Mouse (Mus musculus) right cerebral cortex, postnatal 4 days (tissue): ENCODE measurements around the gene Camta1.

Source experiments
- DNase-seq: peaks from one replicate; pipeline ENCODE4 v3.0.0-alpha.2; 2022

Gene Camta1

DNA sequence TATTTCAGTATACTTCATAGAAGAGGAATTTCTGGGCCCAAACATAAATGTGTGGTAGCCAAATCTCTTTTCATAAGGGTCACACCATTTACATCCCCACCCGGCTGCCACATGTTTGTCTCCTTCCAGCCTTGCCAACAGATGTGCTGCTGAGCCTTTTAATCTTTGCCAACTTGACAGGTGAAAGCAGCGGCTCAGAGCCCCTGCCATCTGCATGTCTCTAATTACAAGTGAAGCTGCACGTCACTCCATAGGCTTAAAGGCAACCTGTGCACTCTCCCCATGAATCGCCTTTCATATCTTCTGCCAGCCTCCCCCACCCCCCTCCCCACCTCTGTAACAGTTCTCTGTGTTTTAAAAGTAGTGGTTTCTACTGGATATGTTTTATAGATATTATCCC lies 351.3 kb downstream of the Camta1 start:
- DNase-seq = no peak

DNA sequence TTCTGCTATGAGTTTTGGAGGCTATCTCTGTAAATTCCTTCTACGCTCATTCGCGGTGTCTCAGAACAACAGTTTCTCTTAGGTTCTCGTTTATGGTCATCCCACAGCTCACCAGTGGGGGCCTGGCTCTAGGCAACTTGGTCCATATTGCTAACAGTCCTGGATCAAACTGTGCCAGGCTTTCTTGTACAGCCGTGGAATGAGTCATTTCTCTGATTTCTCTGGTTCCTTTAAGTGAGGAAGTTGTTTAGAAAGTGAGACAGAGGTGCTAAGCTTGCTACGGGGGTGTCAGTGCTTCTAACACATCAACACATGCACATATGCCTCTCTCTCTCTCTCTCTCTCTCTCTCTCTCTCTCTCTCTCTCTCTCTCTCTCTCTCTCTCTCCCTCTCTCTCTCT lies 355.0 kb downstream of the Camta1 start:
- no peak for DNase-seq

DNA sequence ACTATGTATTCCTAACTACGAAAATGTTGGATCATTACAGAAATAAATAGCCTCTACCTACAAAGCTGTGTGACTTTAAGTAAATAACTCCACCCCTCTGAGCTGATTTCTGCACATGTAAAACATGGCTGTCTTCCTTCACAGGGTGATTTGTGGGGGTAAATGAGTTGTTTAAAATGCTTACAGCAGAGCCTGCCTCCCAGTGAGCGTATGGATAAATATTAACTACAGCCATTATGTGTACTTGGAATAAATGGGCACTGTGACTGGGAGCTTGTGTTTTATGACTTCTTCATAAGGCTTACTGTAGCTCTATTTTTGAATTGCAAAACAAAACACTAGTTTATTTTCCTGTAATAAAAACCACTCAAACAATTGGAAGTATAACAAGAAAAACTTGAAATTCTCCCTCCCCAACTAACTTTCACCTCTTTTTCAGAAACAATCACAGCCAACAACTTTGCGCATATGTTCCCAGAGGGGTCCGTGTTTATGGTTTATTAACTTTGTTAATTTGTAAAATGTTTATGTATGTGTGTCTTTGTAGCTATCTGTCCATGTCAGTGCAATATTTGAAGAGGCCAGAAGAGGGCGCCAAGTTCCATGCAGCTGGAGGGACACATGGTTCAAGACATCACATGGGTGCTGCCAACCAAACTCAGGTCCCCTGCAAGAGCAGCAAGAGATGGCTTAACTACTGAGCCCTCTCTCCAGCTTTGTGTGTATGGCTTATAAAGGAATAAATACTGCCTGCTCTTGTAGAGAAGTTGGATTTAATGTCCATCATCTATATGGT lies 363.0 kb downstream of the Camta1 start:
- DNase-seq = no peak

GRCm38 (mm10) chr4:151496581-151496980 lies 365.1 kb downstream of the Camta1 start:
- DNase-seq = no peak

DNA sequence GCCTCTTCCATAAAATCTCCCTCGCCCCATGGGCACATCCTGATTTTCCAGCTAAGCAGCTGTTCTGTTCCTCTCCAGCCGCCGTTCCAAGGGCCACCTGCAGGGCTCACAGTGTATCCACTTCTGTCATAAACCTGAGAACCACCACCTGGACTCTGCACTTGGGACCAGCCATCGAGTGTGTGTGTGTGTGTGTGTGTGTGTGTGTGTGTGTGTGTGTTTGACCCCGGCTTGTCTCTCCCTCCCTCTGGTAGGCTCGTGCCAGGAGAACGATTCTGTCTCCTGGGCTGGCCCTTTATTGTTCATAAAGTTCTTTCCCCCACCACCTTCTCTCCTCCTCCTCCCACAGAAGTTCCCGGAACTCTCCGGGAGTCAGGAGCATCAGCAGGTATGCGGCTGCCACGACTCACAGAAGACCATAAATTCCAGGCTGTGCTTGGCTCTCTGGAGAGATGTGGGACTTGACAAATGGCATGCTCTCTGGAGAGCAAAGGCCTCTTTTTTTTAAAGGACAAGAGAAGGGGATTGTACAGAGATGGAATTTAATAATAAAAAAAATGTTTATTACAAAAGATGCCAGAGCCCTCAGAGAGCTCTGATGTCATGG lies 366.3 kb downstream of the Camta1 start:
- no peak for DNase-seq

DNA sequence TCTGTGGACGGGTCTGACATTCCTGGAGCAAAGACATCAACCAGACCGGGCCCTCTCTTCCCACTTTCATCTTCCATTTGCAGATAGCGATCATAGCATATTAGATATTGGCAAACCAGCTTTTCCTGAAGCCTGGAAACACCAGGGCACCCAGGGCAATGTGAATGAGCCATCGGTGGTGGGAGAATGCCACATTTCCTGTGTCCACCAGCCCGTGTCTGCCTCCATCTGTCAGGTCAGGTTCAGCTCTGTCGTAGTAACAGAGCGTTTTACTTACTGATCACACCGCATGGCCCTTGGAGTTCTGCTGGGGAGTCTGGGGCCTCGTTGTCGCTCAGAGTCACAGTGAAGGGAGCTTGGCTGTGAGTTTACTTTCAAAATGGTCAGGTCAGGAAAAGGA lies 368.9 kb downstream of the Camta1 start:
- DNase-seq = no peak

GRCm38 (mm10) chr4:151483977-151484313 lies 377.7 kb downstream of the Camta1 start:
- no peak for DNase-seq

- peak; percentile 91 for DNase-seq
Observed at GRCm38 (mm10) chr4:151483299-151483976, 378.2 kb downstream of the Camta1 start.

- no peak for DNase-seq
Observed at GRCm38 (mm10) chr4:151480928-151481327, 380.7 kb downstream of the Camta1 start.

DNA sequence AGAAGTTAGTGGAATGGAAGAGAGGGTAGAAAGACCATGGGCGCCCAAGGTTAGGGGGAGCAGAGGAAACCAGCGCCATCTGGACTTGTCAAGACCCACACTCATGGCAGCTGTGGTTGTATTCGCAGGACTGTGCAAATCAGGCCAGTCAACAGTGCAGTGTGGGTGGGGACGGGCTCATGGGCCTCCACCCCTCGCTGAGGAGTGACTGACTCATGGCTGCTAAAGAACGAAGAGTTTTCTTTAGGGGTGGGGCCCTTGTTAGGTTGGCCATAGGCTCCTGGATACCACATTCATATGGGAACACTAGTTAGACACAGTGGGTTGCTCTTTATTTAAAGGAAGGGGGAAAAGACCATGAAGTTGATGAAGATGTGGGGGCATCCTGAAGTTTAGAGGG lies 383.7 kb downstream of the Camta1 start:
- no peak for DNase-seq

DNA sequence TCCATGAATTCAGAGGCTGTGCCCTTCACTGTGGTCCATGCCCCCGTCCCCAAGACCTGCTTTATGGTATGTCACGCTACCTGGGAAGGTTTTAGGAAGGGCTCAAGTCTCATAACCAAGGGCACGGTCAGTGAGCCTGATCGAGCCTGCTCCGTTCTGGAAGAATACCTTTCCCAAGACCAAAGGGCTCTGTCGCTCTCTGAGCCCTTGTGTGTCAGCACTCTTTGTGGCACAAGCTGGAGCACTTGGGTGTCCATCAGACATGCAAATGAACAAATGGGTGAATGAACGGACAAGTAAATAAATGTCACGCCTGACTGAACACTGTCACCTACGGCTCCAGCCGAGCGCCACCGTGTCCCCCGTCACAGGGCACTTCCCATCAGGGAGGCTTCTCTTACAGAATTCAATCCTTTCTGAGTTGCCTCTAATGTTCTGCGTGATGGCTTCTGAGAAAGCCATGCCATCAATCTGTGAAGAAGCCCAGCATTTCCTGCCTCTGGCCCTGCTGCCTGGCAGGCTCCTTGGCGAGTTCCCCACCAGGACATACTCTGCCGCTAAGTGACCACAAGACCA lies 386.7 kb downstream of the Camta1 start:
- DNase-seq = no peak

GRCm38 (mm10) chr4:151471886-151472285 lies 389.8 kb downstream of the Camta1 start:
- DNase-seq = no peak

- DNase-seq = no peak
Observed at GRCm38 (mm10) chr4:151468381-151468780, 393.3 kb downstream of the Camta1 start.

GRCm38 (mm10) chr4:151458686-151459085 lies 403.0 kb downstream of the Camta1 start:
- no peak for DNase-seq

DNA sequence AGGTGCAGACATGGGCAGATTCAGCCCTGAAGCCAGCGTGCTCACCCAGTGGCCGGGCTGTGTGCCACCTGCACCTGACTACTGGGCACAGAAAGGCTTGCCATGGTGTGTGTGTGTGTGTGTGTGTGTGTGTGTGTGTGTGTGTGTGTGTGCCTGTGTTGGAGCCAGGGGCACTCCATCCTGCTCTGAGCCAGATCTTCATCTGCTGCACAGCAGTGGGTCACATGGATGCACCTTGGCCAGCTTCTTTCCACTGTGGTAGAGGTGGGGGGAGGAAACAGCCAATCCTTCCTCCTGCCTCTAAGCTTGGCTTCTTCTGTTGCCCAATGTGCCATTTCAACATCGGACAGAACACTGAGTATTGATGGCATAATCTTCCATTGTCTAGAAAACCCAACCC lies 407.1 kb downstream of the Camta1 start:
- DNase-seq = no peak

- no peak for DNase-seq
Observed at GRCm38 (mm10) chr4:151454065-151454464, 407.6 kb downstream of the Camta1 start.

DNA sequence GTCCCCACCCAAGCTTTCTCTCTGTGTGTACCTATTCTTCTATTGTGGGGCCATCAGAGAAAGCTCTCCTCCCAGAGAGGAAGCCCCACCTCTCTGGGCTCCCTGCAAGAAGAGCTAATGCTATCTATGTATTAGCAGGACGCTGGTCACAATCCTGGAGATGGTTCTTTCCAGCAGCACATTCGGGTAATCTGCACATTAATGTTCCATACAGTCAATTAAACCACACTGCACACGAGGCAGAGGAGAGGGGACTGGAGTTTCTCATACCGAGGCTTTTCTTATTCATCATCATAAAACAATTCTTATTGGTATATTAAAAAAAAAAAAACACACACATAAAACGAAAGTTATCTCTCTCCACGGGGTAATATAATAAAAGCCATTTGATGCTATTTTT lies 409.8 kb downstream of the Camta1 start:
- DNase-seq = no peak

DNA sequence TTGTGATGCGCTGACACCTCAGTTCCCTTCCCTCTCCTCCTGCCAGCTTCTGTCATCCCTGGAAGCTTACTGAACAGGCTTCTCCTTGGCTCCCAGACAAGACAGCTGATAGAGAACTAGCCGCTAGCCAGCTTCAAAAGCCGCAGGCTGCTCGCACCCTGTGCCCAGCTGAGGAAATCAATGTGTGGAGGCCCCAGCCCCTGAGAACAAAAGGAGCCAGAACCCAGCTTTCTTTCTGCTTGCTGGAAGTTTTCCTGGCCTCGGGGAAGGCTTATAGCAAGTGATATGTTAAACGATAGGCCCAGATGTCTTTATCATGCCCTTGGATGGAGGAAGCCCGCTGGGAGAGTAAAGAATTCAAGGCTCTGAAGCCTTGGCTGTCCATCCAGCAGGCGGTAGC lies 411.7 kb downstream of the Camta1 start:
- no peak for DNase-seq

DNA sequence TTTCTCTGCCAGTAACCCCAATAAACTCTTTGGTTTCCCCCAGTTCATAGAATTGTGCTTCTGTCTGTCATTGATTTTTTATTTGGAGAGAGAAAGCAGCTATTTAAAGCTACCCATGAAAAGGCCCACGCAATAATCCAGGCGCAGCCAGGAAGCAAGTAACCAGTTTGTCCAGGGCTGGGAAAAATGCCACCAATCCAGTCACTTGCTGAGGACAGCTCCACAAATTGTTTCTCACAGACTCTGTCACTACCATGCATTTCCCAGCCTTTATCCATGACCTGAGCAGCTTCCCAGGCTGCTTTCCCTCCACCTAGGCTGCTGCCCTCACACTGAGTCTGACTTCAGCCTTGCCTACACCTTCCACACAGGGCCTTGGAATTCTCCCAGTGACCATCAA lies 413.3 kb downstream of the Camta1 start:
- no peak for DNase-seq

DNA sequence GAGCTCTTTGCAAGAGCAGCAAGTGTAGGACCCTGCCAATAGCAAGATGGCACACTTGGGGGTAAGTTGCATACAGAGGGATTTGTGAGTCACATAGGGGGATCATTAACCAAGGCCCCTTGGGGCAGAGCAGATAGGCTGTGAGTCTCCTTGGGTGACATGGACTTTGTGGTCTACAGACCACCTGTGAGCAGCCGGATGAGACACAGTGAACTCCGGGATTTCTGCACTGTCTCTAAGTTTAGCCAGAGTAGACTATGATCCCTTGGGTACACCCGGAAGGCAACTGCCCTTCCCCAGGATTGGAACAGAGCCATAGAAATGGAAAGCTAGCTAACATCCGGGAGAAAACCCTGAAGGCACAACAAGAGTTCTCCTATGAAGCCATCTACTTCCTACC lies 417.0 kb downstream of the Camta1 start:
- no peak for DNase-seq

DNA sequence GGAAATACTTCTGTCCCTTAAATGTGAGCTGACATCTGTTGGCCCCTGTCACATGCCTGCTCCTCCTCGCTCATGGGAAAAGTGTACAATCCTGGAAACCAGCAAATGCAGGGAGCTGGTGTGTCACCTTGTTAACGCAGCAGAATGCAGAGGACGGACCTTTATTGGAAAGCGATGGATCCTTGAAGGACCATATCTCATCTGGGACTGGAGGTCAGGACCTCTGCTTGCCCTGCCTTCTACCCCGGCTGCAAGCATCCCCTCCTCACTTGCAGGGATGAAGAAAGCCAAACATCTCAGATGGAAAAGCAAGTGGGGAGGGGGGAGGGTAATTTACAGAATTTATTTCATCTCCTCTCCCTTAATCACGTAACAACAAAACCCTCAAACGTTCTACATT lies 423.1 kb downstream of the Camta1 start:
- no peak for DNase-seq

DNA sequence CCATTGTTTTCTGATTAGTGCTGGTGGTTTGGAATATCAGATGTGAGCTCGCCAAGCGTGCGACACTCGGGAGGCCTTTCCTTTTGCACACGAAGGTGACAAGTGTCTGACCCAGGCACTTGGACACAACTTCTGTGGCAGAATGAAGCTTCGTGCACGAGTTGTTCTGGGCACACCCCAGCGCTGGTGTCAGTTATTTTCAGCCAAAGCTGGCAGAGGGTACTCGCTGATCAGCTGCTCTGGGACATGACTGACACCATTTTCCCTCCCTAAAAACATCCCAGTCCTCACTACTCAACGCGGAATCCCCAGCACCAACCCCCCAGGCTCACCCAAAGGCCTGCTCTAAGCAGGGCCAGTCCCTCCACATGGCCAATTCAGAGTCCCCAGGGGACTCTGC lies 423.8 kb downstream of the Camta1 start:
- DNase-seq = no peak

- no peak for DNase-seq
Observed at GRCm38 (mm10) chr4:151425133-151425532, 436.5 kb downstream of the Camta1 start.

- no peak for DNase-seq
Observed at GRCm38 (mm10) chr4:151422922-151423321, 438.8 kb downstream of the Camta1 start.
